Mouse (Mus musculus): ENCODE data around the gene Rplp0. TPM values are rescaled to one million over a fixed set of nuclear protein-coding genes. Genes with fewer than 3 reads are reported as not detected.
A peak's percentile ranks its signal among the peaks of the same experiment; 100 is the strongest.

Rplp0 gene
- total RNA-seq, 1 experiment from 2014 or later = 1,306 TPM

DNA sequence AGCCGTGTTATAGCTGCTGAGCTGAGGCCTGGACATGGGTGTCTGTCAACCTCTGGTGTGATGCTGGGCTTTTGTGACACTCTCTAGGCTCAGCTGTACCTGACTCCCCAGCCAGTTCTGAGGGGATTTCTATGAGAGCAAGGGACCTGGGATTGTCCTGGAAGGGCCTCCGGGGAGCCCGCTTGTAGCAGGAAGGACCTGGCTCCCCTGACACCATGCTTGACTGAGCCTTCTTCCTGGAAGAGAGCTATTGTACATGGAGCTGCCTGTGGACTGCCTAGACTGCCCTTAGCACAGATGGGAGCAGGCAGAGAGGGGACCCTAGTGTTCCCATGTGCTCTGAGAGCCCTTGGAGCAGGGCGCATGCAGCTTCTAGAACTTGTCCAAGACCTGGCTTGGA, 33.9 kb upstream of the Rplp0 start:
- no peak for ATAC-seq (replicated peaks; ENCODE audit: insufficient number of reproducible peaks, low FRiP score, low TSS enrichment, poor library complexity, severe bottlenecking)

GRCm38 (mm10) chr5:115525943-115526342, 33.3 kb upstream of the Rplp0 start:
- ATAC-seq (replicated peaks; ENCODE audit: insufficient number of reproducible peaks, low FRiP score, low TSS enrichment, poor library complexity, severe bottlenecking) = no peak

- no peak for ATAC-seq (replicated peaks; ENCODE audit: insufficient number of reproducible peaks, low FRiP score, low TSS enrichment, poor library complexity, severe bottlenecking)
Observed at GRCm38 (mm10) chr5:115526456-115527202, 32.6 kb upstream of the Rplp0 start.

DNA sequence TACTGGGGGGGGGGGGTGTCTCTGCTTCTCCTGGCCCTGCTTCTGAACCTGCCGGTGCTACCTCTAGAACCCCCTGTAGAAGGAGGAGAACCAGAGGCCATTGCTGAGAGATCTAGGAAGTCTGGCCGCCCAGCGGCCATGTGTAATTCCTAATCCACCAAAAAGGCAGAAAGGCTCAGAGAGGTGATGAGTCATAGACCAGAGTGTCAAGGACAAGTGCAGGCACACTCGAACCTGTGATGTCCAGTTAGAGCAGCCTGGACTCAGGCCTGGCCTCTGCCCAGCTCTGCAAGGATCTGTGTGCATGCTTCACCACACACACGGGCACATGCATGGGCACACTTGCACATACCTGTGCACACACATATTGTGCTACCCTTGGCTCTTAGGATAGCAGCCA, 31.1 kb upstream of the Rplp0 start:
- no peak for ATAC-seq (replicated peaks; ENCODE audit: insufficient number of reproducible peaks, low FRiP score, low TSS enrichment, poor library complexity, severe bottlenecking)

DNA sequence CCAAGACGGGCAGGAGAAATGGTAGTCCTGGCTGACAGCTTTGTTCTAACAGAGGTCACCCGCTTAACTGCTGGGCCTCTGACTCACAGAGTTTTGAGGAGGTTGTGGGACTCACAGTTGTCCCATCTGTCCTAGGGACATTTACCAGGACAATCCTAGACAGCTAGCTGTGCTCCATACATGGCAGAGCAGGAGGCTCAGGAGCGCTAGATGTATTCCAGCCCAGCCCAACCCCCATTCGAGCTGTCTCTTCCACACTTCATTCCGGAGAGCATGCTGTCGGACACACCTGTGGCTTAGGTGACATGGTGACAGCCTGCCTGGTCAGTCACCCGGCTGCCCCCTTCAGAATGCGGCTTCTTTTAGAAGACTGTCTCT, 29.9 kb upstream of the Rplp0 start:
- no peak for ATAC-seq (replicated peaks; ENCODE audit: insufficient number of reproducible peaks, low FRiP score, low TSS enrichment, poor library complexity, severe bottlenecking)

GRCm38 (mm10) chr5:115529742-115530446, 29.4 kb upstream of the Rplp0 start:
- ATAC-seq (replicated peaks; ENCODE audit: insufficient number of reproducible peaks, low FRiP score, low TSS enrichment, poor library complexity, severe bottlenecking) = peak; percentile 33

DNA sequence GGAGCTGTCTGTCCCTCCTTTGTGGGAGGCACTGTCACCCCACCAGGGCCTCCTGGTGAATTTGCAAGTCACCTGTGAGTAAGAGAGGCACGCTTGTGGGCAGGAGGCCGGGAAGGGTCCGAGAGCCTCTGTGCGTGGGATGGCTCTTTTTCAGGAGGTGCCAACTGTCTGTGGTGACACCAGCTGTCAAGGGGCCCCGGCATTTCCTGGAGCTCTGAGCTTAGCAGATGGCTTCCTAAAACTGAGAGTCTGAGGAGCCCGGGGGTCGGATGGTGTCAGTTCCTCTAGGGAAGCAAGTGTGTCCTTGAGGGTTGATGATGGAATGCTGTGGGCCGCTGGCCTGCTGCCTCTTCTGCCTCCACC, 28.8 kb upstream of the Rplp0 start:
- ATAC-seq (replicated peaks; ENCODE audit: insufficient number of reproducible peaks, low FRiP score, low TSS enrichment, poor library complexity, severe bottlenecking) = no peak

DNA sequence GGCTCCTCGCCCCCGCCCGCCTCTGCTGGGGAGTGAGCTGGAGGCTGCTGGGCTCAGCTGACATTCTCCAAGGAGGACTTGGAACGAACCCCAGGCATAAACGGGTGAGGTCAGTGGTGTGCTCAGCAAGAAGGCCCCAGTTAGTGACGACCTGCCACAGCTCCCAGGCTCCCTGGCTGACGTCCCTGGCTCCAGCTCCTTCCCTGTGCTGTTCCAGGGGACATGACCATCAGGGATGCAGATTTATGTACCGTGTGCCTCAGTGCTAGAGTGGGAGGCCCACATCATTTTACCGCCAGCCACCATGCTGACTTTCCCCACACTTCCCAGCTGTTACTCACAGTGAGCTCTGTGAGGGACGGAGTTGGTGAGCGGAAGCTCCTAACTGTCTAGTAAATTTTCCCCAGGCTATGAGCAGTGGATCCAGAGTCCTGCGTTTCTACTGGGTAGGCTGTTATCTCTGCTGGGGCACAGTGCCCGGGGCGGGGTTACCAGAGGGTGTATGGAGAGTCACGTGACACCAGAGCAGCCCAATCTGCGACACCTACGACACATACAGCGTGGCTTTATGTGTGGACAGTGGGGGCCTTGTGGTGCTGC, 27.5 kb upstream of the Rplp0 start:
- ATAC-seq (replicated peaks; ENCODE audit: insufficient number of reproducible peaks, low FRiP score, low TSS enrichment, poor library complexity, severe bottlenecking) = no peak

GRCm38 (mm10) chr5:115534290-115534731, 25.0 kb upstream of the Rplp0 start:
- no peak for ATAC-seq (replicated peaks; ENCODE audit: insufficient number of reproducible peaks, low FRiP score, low TSS enrichment, poor library complexity, severe bottlenecking)

DNA sequence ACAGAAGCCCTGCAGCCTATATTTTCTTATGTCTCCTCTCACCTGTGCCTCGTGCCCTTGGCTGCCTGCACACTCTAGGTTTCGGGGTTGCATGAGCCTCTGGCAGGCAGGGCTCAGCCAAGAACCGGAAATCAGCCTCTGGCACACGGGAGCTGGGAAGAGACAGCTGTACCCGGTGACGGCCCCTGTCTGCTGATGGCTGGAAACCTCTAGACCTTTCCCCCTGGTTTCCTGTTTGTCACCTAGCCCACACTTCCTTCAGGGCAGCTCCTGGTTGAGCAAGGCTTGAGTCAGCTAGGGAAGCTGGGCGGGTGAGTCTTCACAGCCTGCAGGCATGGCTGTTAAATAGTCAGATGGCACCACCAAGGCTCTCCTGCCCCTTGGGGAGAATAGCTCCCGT, 24.4 kb upstream of the Rplp0 start:
- peak; percentile 52 for ATAC-seq (replicated peaks; ENCODE audit: insufficient number of reproducible peaks, low FRiP score, low TSS enrichment, poor library complexity, severe bottlenecking)

- ATAC-seq (replicated peaks; ENCODE audit: insufficient number of reproducible peaks, low FRiP score, low TSS enrichment, poor library complexity, severe bottlenecking) = peak; percentile 40
Observed at GRCm38 (mm10) chr5:115535635-115536034, 23.6 kb upstream of the Rplp0 start.

DNA sequence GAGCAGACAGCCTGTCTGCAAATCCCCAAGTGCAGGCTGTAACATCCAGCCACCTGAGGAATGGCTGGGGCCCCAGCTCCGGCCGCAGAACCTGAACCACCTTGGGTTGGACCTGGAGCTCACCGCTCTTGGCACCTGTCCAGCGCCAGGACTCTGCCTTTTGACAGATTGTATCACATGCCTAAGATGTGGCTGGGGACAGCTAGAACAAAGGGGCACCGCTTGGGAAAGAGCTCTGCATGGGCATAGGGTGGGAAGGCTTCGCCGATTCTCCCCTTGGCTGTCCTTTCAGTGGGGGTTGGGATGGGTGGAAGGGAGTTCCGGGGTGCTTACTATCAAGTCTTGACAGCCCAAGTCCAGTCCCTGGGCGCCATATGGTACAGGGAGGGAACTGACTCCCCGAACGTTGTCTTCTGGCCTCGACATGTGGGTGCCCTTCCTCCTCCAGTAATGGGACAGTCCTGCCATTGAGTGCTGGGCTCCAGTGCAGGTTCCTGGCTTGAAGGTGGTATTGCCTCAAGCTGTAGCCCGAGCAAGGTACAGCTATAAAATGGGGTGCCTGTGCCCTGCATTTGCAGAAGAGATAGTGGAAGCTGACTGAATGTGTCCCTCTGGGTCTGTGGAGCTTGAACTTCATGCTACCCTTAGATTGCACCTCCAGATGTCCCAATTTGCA, 21.1 kb upstream of the Rplp0 start:
- ATAC-seq (replicated peaks; ENCODE audit: insufficient number of reproducible peaks, low FRiP score, low TSS enrichment, poor library complexity, severe bottlenecking) = no peak; the same call in 1 of the 2 replicates

- ATAC-seq (replicated peaks; ENCODE audit: insufficient number of reproducible peaks, low FRiP score, low TSS enrichment, poor library complexity, severe bottlenecking) = peak; percentile 58
Observed at GRCm38 (mm10) chr5:115538693-115539043, 20.6 kb upstream of the Rplp0 start.

- peak; percentile 51 for ATAC-seq (replicated peaks; ENCODE audit: insufficient number of reproducible peaks, low FRiP score, low TSS enrichment, poor library complexity, severe bottlenecking)
Observed at GRCm38 (mm10) chr5:115542635-115543384, 16.5 kb upstream of the Rplp0 start.

- ATAC-seq (replicated peaks; ENCODE audit: insufficient number of reproducible peaks, low FRiP score, low TSS enrichment, poor library complexity, severe bottlenecking) = peak; percentile 36
Observed at GRCm38 (mm10) chr5:115543509-115544253, 15.6 kb upstream of the Rplp0 start.

GRCm38 (mm10) chr5:115544655-115545185, 14.5 kb upstream of the Rplp0 start:
- no peak for ATAC-seq (replicated peaks; ENCODE audit: insufficient number of reproducible peaks, low FRiP score, low TSS enrichment, poor library complexity, severe bottlenecking)

- no peak for ATAC-seq (replicated peaks; ENCODE audit: insufficient number of reproducible peaks, low FRiP score, low TSS enrichment, poor library complexity, severe bottlenecking)
Observed at GRCm38 (mm10) chr5:115545636-115546035, 13.6 kb upstream of the Rplp0 start.

GRCm38 (mm10) chr5:115546536-115546935, 12.7 kb upstream of the Rplp0 start:
- no peak for ATAC-seq (replicated peaks; ENCODE audit: insufficient number of reproducible peaks, low FRiP score, low TSS enrichment, poor library complexity, severe bottlenecking)

Measured in monocyte, adult 5-6 weeks (primary cell).